Mouse (Mus musculus): ENCODE data around the gene Slc5a4b. TPM values are rescaled to one million over a fixed set of nuclear protein-coding genes. Genes with fewer than 3 reads are reported as not detected.

Slc5a4b gene
- total RNA-seq, 1 experiment from 2014 or later: not detected

DNA sequence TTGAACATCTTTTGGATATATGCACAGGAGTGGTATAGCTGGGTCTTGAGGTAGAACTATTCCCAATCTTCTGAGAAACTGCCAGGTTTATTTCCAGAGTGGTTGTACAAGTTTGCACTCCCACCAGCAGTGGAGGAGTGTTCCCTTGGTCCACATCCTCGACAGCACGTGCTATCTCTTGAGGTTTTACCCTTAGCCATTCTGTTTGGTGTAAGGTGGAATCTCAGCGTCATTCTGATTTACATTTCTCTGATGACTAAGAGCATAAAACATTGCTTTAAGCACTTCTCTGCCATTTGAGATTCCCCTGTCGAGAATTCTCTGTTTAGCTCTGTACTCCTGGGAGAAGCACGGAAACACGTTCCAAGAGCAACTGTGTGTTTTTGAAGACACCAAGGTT lies 97.8 kb downstream of the Slc5a4b start:
- no peak for ATAC-seq (replicated peaks; ENCODE audit: insufficient number of reproducible peaks, low FRiP score, low TSS enrichment, poor library complexity, severe bottlenecking)

DNA sequence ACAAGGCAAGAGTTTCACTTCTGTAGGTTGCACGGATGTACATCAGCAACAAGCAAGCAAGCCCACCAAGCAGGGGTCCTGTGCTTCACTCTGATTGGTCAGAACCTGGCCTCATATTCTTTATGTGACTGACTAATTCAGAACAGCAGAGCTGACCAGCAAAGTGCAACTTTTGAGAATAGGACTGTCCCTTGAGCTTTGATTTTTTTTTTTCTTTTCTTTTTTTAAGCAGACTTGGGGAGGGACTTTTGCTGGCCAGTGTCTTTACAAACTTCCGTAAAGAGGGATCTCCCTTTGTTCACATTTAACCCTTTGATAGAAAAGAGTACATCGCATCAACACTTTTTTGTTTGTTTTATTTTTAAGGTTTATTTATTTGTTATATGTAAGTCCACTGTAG lies 100.9 kb downstream of the Slc5a4b start:
- no peak for ATAC-seq (replicated peaks; ENCODE audit: insufficient number of reproducible peaks, low FRiP score, low TSS enrichment, poor library complexity, severe bottlenecking)

Other genes with a start within 250 kb of the Slc5a4b start
- gene Derl3, start 217.5 kb downstream of the Slc5a4b start, total RNA-seq (2017): 2.7 to 7.1 TPM (median 4.3 TPM) in 3 replicates
- gene Smarcb1, start 189.3 kb downstream of the Slc5a4b start, total RNA-seq (2017): 16.2 to 31.0 TPM (median 19.4 TPM) in 3 replicates
- 1.4 to 5.9 TPM (median 5.8 TPM) in 3 replicates for gene Chchd10, start 177.8 kb downstream of the Slc5a4b start, total RNA-seq (2017)
- 1.1 TPM in 1 of 3 replicates, not detected in the others for gene Mmp11, start 174.5 kb downstream of the Slc5a4b start, total RNA-seq (2017)
- gene Gm867, start 170.3 kb downstream of the Slc5a4b start, total RNA-seq (2017): 2.2 TPM in 1 of 3 replicates, not detected in the others
- 0.87 to 5.0 TPM (median 1.2 TPM) in 3 replicates for gene Vpreb3, start 167.9 kb downstream of the Slc5a4b start, total RNA-seq (2017)
- gene Gm5134, start 156.4 kb downstream of the Slc5a4b start, total RNA-seq (2017): 0.10 to 0.53 TPM in 2 of 3 replicates, not detected in the other
- 4.8 to 11.1 TPM (median 10.7 TPM) in 3 replicates for gene Zfp280b, start 78.3 kb downstream of the Slc5a4b start, total RNA-seq (2017)
- gene Slc5a4a, start 36.5 kb upstream of the Slc5a4b start, total RNA-seq (2017): not detected in 3 replicates
- gene Prmt2, start 126.9 kb upstream of the Slc5a4b start, total RNA-seq (2017): 4.3 to 12.5 TPM (median 5.0 TPM) in 3 replicates
- gene S100b, start 142.9 kb upstream of the Slc5a4b start, total RNA-seq (2017): not detected in 3 replicates
- gene Dip2a, start 234.3 kb upstream of the Slc5a4b start, total RNA-seq (2017): 5.5 to 8.2 TPM (median 6.8 TPM) in 3 replicates